Mouse (Mus musculus) heart, adult 9 months (tissue): ENCODE measurements around the gene Daglb.

Experiments
- DNase-seq, 2 experiments: peaks; one replicate each; pipeline ENCODE4 v3.0.0; 2022; ENCODE audit warnings: low spot score in 2 of 2

The Daglb gene

GRCm38 (mm10) chr5:143464100-143464756 lies at the start of gene Daglb:
Gene Daglb (plus strand): TSS chr5:143464584.
- DNase-seq = peak; percentile 91

- no peak for DNase-seq
Observed at GRCm38 (mm10) chr5:143421484-143421883, 42.9 kb upstream of the Daglb start.

- no peak for DNase-seq
Observed at GRCm38 (mm10) chr5:143422990-143423389, 41.4 kb upstream of the Daglb start.

GRCm38 (mm10) chr5:143423899-143424519 lies 40.4 kb upstream of the Daglb start:
- peak; percentile 46 to 53 for DNase-seq

- peak; percentile 35 to 54 for DNase-seq
Observed at GRCm38 (mm10) chr5:143434421-143434820, 30.0 kb upstream of the Daglb start.

GRCm38 (mm10) chr5:143441298-143441697 lies 23.1 kb upstream of the Daglb start:
- DNase-seq = no peak

GRCm38 (mm10) chr5:143441753-143442152 lies 22.6 kb upstream of the Daglb start:
- DNase-seq = no peak

GRCm38 (mm10) chr5:143463671-143464070 lies 713 bp upstream of the Daglb start:
- no peak for DNase-seq

GRCm38 (mm10) chr5:143464757-143465118 lies 354 bp downstream of the Daglb start:
- DNase-seq = no peak

- no peak for DNase-seq
Observed at GRCm38 (mm10) chr5:143465156-143466085, 1.0 kb downstream of the Daglb start.

- no peak for DNase-seq
Observed at GRCm38 (mm10) chr5:143466891-143467669, 2.7 kb downstream of the Daglb start.

GRCm38 (mm10) chr5:143467931-143468330 lies 3.5 kb downstream of the Daglb start:
- DNase-seq = no peak

- no peak for DNase-seq
Observed at GRCm38 (mm10) chr5:143469628-143470027, 5.2 kb downstream of the Daglb start.

- peak; percentile 75 for DNase-seq
Observed at GRCm38 (mm10) chr5:143470421-143471164, 6.2 kb downstream of the Daglb start.

- no peak for DNase-seq
Observed at GRCm38 (mm10) chr5:143471165-143471546, 6.8 kb downstream of the Daglb start.

- no peak for DNase-seq
Observed at GRCm38 (mm10) chr5:143471953-143472618, 7.7 kb downstream of the Daglb start.

GRCm38 (mm10) chr5:143475153-143475844 lies 10.9 kb downstream of the Daglb start:
- DNase-seq = peak; percentile 21 to 44

GRCm38 (mm10) chr5:143476013-143476412 lies 11.6 kb downstream of the Daglb start:
- DNase-seq = no peak

GRCm38 (mm10) chr5:143477901-143478300 lies 13.5 kb downstream of the Daglb start:
- DNase-seq = no peak

- DNase-seq = no peak
Observed at GRCm38 (mm10) chr5:143484955-143485354, 20.6 kb downstream of the Daglb start.
